Mouse (Mus musculus): ENCODE results near the gene Ing2.

- TF ChIP-seq POLR2A (IDR thresholded peaks at IDR 0.05; ENCODE audit: control insufficient read depth, extremely low read depth, insufficient read depth, low read length, poor library complexity): no peak
- no peak for TF ChIP-seq CTCF (IDR thresholded peaks at IDR 0.05; ENCODE audit: borderline replicate concordance, control insufficient read depth, extremely low read depth, insufficient read depth, low read length, poor library complexity)
Observed at GRCm38 (mm10) chr8:47684441-47684840, 9.1 kb upstream of the Ing2 start.
